Mouse (Mus musculus) ES-E14 (cell line): Measurements from ENCODE around the gene Wdcp.
A peak's percentile ranks its signal among the peaks of the same experiment; 100 is the strongest.

ENCODE experiments used
- HCFC1 ChIP-seq: IDR thresholded peaks from 2 replicates; pipeline ENCODE4 v1.6.1; 2012; ENCODE audit warnings: low read length, inconsistent platforms, borderline replicate concordance; ENCODE audit not compliant: insufficient read depth
- ZNF384 ChIP-seq: IDR thresholded peaks from 2 replicates; pipeline ENCODE4 v1.6.1; 2012; ENCODE audit warnings: low read depth, low read length, inconsistent platforms

DNA sequence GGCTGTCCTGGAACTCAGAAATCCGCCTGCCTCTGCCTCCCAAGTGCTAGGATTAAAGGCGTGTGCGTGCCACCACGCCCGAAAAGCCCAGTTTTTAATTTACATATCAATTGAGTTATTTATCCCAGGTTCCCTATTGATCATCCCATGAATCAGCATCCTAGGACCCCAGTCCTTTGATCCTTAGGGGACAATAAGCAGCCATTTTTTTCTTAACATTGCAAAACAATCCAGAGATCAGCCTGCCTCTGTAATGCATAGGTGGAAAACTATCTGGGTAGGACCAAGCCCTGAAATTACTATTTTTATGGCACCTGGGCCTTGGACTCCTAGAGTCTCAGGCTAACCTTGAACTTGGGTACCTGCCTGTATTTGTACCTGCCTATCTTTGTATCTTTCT is 54.9 kb downstream of the Wdcp start:
- peak; percentile 74; the same call in 1 of the 2 replicates for TF ChIP-seq ZNF384
- no peak for TF ChIP-seq HCFC1
